Mouse (Mus musculus) heart, adult 2 months (tissue): ENCODE results near the gene Gimap3.

Experiments used
- CTCF ChIP-seq: fragments of 200-600 bp; IDR thresholded peaks from 2 replicates; pipeline ENCODE4 v1.8.1; 2022; ENCODE audit warnings: antibody characterized with exemption, mild to moderate bottlenecking, moderate library complexity
- EP300 ChIP-seq: fragments of 200-500 bp; IDR thresholded peaks from 2 replicates; pipeline ENCODE4 v1.6.1; 2011; ENCODE audit warnings: low read depth, low read length, control low read depth; ENCODE audit not compliant: insufficient read depth
- POLR2A ChIP-seq: fragments of 200-500 bp; IDR thresholded peaks from 2 replicates; pipeline ENCODE4 v1.6.1; 2011; ENCODE audit warnings: mild to moderate bottlenecking, low read depth, low read length, control low read depth; ENCODE audit not compliant: insufficient read depth

GRCm38 (mm10) chr6:48739780-48740055 is 30.9 kb downstream of the Gimap3 start:
- TF ChIP-seq CTCF (no peak), EP300 (no peak), POLR2A (no peak)
